Mouse (Mus musculus): Measurements from ENCODE around the gene Klrb1. TPM values are rescaled to one million over a fixed set of nuclear protein-coding genes. Genes with fewer than 3 reads are reported as not detected.
A peak's percentile ranks its signal among the peaks of the same experiment; 100 is the strongest.
"Not testable (repeated sequence)": the region's sequence is repeated elsewhere in the genome, so short reads cannot be mapped to it uniquely, and the experiment has no call there.

Gene Klrb1
- not detected in 2 replicates for polyA plus RNA-seq (2012; rRNA removed)
- polyA plus RNA-seq (2014; fragmentation: Nextera tagmentation; extraction: Ambion mirVana), result not detected in 2 replicates

- no peak within 1 kb of the TSS for H3K4me2 ChIP-seq (replicated peaks; ENCODE audit: low read depth, low read length, severe bottlenecking)
- no peak within 1 kb of the TSS for H3K4me3 ChIP-seq (replicated peaks; ENCODE audit: low read length)
- TF ChIP-seq POLR2A (IDR thresholded peaks at IDR 0.05; ENCODE audit: borderline replicate concordance, extremely low read depth, insufficient read depth, insufficient read length), result no peak
- H3K9me3 ChIP-seq (ENCODE audit: control insufficient read depth, low read length), result no peaks in the 10 kb centered on the region
- no peak within 1 kb of the TSS for H3K27ac ChIP-seq (replicated peaks; ENCODE audit: low read depth, low read length)
- H3K36me3 ChIP-seq (ENCODE audit: control insufficient read depth, insufficient read depth, low read length), result no peaks in the 10 kb centered on the region
- DNase-seq (ENCODE audit: low spot score) (no peak), ATAC-seq (ENCODE audit: low FRiP score, low read depth) (no peak)
- 83% methylated on average over 4 of the region's 4 CpGs for WGBS
- H3K9ac ChIP-seq (ENCODE audit: low read depth, low read length, severe bottlenecking), result no peak within 1 kb of the TSS
- H3K4me1 ChIP-seq (ENCODE audit: control insufficient read depth, insufficient read depth, low read length), result no peaks in the 10 kb centered on the region
- no peaks in the 10 kb centered on the region for H3K27me3 ChIP-seq (ENCODE audit: control insufficient read depth, insufficient read depth, low read length)
Observed at GRCm38 (mm10) chr6:128722959-128723358, at the start of gene Klrb1. Gene Klrb1, minus strand, starts transcription at chr6:128723059.

- TF ChIP-seq POLR2A (IDR thresholded peaks at IDR 0.05; ENCODE audit: borderline replicate concordance, extremely low read depth, insufficient read depth, insufficient read length), result no peak
- 72% methylated on average over 10 of the region's 10 CpGs for WGBS
- DNase-seq (ENCODE audit: low spot score), result no peak
- no peak overlapping the region for H3K27ac ChIP-seq (replicated peaks; ENCODE audit: low read depth, low read length)
- H3K36me3 ChIP-seq (ENCODE audit: control insufficient read depth, insufficient read depth, low read length), result no peaks in the 10 kb centered on the region
- ATAC-seq (ENCODE audit: low FRiP score, low read depth), result no peak
- no peaks in the 10 kb centered on the region for H3K4me1 ChIP-seq (ENCODE audit: control insufficient read depth, insufficient read depth, low read length)
- no peak overlapping the region for H3K4me2 ChIP-seq (replicated peaks; ENCODE audit: low read depth, low read length, severe bottlenecking)
- no peak overlapping the region for H3K4me3 ChIP-seq (replicated peaks; ENCODE audit: low read length)
- H3K9ac ChIP-seq (ENCODE audit: low read depth, low read length, severe bottlenecking), result no peak overlapping the region
- no peaks in the 10 kb centered on the region for H3K9me3 ChIP-seq (ENCODE audit: control insufficient read depth, low read length)
- no peaks in the 10 kb centered on the region for H3K27me3 ChIP-seq (ENCODE audit: control insufficient read depth, insufficient read depth, low read length)
Observed at GRCm38 (mm10) chr6:128769481-128770253, 46.8 kb upstream of the Klrb1 start.

- H3K4me2 ChIP-seq (replicated peaks; ENCODE audit: low read depth, low read length, severe bottlenecking), result no peak overlapping the region
- ATAC-seq (ENCODE audit: low FRiP score, low read depth), result no peak
- TF ChIP-seq POLR2A (IDR thresholded peaks at IDR 0.05; ENCODE audit: borderline replicate concordance, extremely low read depth, insufficient read depth, insufficient read length), result no peak
- H3K4me3 ChIP-seq (replicated peaks; ENCODE audit: low read length), result no peak overlapping the region
- H3K9ac ChIP-seq (ENCODE audit: low read depth, low read length, severe bottlenecking), result no peak overlapping the region
- H3K9me3 ChIP-seq (ENCODE audit: control insufficient read depth, low read length), result no peaks in the 10 kb centered on the region
- no peak overlapping the region for H3K27ac ChIP-seq (replicated peaks; ENCODE audit: low read depth, low read length)
- no peaks in the 10 kb centered on the region for H3K4me1 ChIP-seq (ENCODE audit: control insufficient read depth, insufficient read depth, low read length)
- H3K27me3 ChIP-seq (ENCODE audit: control insufficient read depth, insufficient read depth, low read length), result no peaks in the 10 kb centered on the region
- DNase-seq (ENCODE audit: low spot score), result no peak
- no peaks in the 10 kb centered on the region for H3K36me3 ChIP-seq (ENCODE audit: control insufficient read depth, insufficient read depth, low read length)
- 80% methylated on average over 4 of the region's 4 CpGs for WGBS
Observed at GRCm38 (mm10) chr6:128768047-128768446, 45.2 kb upstream of the Klrb1 start.

- ATAC-seq (ENCODE audit: low FRiP score, low read depth); H3K36me3 ChIP-seq (ENCODE audit: control insufficient read depth, insufficient read depth, low read length); H3K9ac ChIP-seq (ENCODE audit: low read depth, low read length, severe bottlenecking); H3K4me3 ChIP-seq (replicated peaks; ENCODE audit: low read length); H3K4me1 ChIP-seq (ENCODE audit: control insufficient read depth, insufficient read depth, low read length); H3K9me3 ChIP-seq (ENCODE audit: control insufficient read depth, low read length); H3K27me3 ChIP-seq (ENCODE audit: control insufficient read depth, insufficient read depth, low read length); H3K27ac ChIP-seq (replicated peaks; ENCODE audit: low read depth, low read length); H3K4me2 ChIP-seq (replicated peaks; ENCODE audit: low read depth, low read length, severe bottlenecking): not testable (repeated sequence)
- WGBS, result 67% methylated on average over 6 of the region's 6 CpGs
- DNase-seq (ENCODE audit: low spot score), result peak; percentile 59
Observed at GRCm38 (mm10) chr6:128766486-128767254, 43.8 kb upstream of the Klrb1 start.

- Histone ChIP-seq H3K9me3 (ENCODE audit: control insufficient read depth, low read length) (no peaks in the 10 kb centered on the region), H3K4me3 (replicated peaks; ENCODE audit: low read length) (no peak overlapping the region), H3K9ac (ENCODE audit: low read depth, low read length, severe bottlenecking) (no peak overlapping the region), H3K4me2 (replicated peaks; ENCODE audit: low read depth, low read length, severe bottlenecking) (no peak overlapping the region), H3K27me3 (ENCODE audit: control insufficient read depth, insufficient read depth, low read length) (no peaks in the 10 kb centered on the region), H3K36me3 (ENCODE audit: control insufficient read depth, insufficient read depth, low read length) (no peaks in the 10 kb centered on the region), H3K27ac (replicated peaks; ENCODE audit: low read depth, low read length) (no peak overlapping the region), H3K4me1 (ENCODE audit: control insufficient read depth, insufficient read depth, low read length) (no peaks in the 10 kb centered on the region)
- DNase-seq (ENCODE audit: low spot score) (no peak), ATAC-seq (ENCODE audit: low FRiP score, low read depth) (no peak)
- no peak for TF ChIP-seq POLR2A (IDR thresholded peaks at IDR 0.05; ENCODE audit: borderline replicate concordance, extremely low read depth, insufficient read depth, insufficient read length)
- WGBS, result 86% methylated on average over 1 of the region's 1 CpGs
Observed at GRCm38 (mm10) chr6:128765211-128765610, 42.4 kb upstream of the Klrb1 start.
